Mouse (Mus musculus) spleen, postnatal 0 days (tissue): ENCODE measurements around the gene Setd5. TPM values are rescaled to one million over a fixed set of nuclear protein-coding genes. Genes with fewer than 3 reads are reported as not detected.

ENCODE experiments used
- polyA plus RNA-seq: library from polyadenylated mRNA; unstranded; fragments of >200 nt; fragmentation: Nextera tagmentation; extraction: Ambion mirVana; gene quantifications from 2 replicates; pipeline ENCODE4 v1.2.1, GENCODE M21; 2015

Gene Setd5
- polyA plus RNA-seq = 28.1 and 31.6 TPM in 2 replicates

DNA sequence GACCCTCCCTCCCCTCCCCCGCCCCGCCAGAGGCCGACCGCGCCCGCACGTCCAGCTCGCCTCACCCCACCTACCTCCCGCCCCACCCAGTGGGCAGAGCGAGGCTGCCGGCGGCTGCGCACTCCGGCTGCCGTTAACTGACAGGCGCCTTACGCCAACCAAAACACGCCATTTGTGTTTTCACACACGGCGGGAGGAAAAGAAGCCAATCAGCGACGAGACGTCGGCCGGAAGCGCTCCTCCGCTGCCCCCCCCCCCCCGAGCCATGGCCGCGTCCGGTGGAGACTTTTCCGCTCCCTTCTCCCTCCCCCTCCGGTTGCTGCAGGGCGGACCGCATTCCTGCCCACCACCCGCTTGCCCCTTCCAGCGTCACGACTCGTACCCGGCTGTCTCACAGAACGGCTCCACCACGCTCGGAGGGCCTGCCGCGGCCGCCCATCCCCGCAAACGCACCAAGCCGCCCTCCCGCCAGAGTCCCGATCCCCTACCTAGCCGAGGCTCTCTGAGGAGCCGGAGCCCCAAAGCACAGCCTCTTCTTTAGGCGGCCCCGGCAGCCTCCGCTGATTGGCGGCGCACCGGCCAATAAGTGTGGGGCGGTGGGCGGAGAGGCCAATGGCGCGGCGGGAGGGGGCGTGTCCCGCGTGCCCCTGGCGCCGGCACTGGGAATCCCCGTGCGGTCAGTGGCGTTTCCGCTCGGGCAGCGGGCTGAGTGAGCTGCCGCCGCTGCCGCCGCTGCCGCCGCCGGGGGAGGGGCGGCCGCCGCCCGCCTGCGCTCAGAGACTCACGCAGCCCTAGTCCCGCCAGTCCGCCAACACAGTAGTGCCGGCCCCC is at the start of gene Setd5:
TSS of gene Setd5 (plus strand) at position 680 of the 831 bp plus-strand sequence.

DNA sequence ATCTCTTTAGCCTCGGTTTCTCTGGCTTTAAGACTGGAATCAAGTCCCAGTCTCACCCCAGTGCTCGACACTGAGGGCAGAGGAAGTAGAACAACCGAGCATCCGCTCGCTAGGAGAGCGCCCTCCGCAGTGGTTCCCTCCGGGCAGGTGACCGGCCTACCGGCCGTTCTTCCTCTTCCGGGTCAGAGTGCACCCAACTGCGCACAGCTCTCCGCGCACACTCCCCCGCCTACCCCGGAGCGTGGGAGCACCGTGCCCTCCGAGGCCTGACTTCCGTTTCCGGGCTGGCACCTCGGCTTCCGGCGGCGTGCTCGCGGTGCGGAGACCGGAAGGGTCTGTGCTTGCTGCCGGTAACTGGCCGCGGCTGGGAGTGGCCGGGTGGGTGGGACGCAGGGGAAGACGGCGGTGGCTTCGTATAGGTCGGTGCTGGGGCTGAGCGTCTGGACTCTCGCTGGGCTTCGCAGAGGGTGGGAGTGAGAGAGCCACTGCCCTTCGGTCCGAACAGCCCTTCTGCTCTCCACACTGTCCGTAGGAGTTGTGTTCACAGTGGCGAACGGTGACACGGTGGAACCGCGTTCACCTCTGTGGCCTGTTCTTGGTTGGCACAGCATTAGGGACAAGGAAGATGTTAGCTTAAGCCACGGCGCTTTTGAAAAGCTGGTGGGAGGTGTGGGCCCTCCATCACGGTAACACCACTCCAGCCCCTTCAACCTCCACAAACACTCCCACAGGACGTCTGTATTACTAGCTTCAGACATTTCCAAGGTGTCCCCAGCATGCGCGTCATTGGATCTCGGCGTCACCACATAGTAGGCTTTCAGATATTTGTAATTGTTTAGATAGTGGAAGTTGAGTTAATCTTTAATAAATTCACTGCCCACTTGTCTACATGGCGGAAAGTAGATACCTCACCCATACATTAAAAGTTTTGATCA is 30.9 kb upstream of the Setd5 start, which contains the start of gene Thumpd3:
TSS of gene Thumpd3 (plus strand) at position 185 of the 935 bp plus-strand sequence.

DNA sequence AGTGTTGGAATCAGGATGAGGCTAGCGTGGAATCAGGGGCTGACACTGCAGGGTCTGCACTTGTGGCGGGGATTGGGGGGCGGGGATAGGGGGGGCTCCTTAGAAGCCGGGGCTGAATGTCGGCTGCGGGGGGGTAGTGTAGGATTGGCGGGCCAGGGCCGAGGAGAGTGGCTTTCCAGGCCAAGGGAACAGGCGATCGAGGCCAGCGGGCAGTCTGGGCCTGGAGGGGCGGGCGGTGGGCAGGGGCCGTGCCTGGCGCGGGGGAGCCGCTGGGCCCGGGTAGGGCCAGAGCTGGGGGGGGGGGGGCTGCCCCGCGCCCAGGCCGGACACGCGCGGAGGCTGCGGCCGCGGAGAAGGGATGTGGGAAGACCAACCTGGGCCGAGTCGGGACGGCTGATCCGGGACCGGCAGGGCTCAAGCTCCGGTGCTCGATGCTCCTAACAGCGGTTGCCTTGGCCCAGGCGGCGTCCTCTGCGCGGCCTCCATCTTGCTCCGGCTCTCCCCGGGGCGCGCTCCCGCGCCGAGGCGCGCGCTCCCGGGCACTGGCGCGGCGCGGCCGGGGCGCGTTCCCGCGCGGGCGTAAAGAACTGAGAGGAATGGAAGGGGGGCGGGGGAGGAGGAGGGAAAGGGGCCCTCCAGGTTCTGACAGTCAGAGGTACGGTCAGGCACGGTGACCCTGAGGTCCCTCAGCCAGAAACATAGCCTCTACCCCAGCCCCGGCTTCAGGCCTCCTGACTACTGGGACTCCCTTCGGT is 117.9 kb downstream of the Setd5 start, which contains the start of gene Lhfpl4:
TSS of gene Lhfpl4 (minus strand) at position 544 of the 755 bp plus-strand sequence.

Other genes with a start within 250 kb of the Setd5 start
- 0.42 and 0.58 TPM in 2 replicates for gene Srgap3, start 130.1 kb upstream of the Setd5 start, polyA plus RNA-seq
- 36.8 and 39.4 TPM in 2 replicates for gene Thumpd3, start 31.1 kb upstream of the Setd5 start, polyA plus RNA-seq
- 0.25 and 0.49 TPM in 2 replicates for gene Lhfpl4, start 118.0 kb downstream of the Setd5 start, polyA plus RNA-seq
- gene Mtmr14, start 160.5 kb downstream of the Setd5 start, polyA plus RNA-seq = 15.5 and 19.6 TPM in 2 replicates
- 0.06 TPM in 1 of 2 replicates, not detected in the other for gene Cpne9, start 204.9 kb downstream of the Setd5 start, polyA plus RNA-seq
- gene Brpf1, start 229.8 kb downstream of the Setd5 start, polyA plus RNA-seq = 9.4 and 10.9 TPM in 2 replicates
- 8.0 and 9.3 TPM in 2 replicates for gene Ogg1, start 249.6 kb downstream of the Setd5 start, polyA plus RNA-seq